Mouse (Mus musculus): ENCODE measurements around the gene Rnase1. TPM values are rescaled to one million over a fixed set of nuclear protein-coding genes. Genes with fewer than 3 reads are reported as not detected.

The Rnase1 gene
- total and polyA plus RNA-seq, 2 experiments = 0.09 to 28.5 TPM

DNA sequence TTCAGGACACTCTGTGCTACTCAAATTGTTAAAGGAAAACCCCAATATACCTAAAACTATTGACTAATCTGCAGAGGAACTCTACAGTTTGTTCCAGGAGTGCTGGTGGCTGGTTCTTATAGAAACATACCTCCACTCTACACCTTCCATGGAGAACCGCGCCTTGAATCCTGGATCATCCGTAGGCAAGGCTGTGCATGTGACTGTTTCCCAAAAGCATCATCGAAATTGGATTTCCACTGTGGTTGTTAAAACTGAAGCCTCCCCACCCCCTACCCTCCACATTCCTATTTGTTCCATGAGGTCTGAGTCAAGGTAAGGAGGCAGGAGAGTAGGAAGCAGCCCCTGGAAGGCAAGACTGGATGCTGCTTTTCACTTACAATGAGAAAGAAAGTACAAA lies 2.1 kb downstream of the Rnase1 start:
- H3K79me2 ChIP-seq (ENCODE audit: control insufficient read depth, insufficient read depth, low read length) = no peaks in the 10 kb centered on the region
- no peak for DNase-seq (ENCODE audit: extremely low read depth, low read depth, low spot score)
- TF ChIP-seq CTCF (IDR thresholded peaks at IDR 0.05; ENCODE audit: low read depth, low read length) (no peak), POLR2A (IDR thresholded peaks at IDR 0.05; ENCODE audit: extremely low read depth, insufficient read depth, low read length) (no peak)
- H3K27me3 ChIP-seq (ENCODE audit: control insufficient read depth, insufficient read depth, low read length) = no peaks in the 10 kb centered on the region
- H3K4me3 ChIP-seq (ENCODE audit: insufficient read depth, low read depth, low read length) = no peak overlapping the region
- no peaks in the 10 kb centered on the region for H3K36me3 ChIP-seq (ENCODE audit: control insufficient read depth, insufficient read depth, low read length)
- 95% methylated on average over 4 of the region's 4 CpGs for WGBS
- H3K9ac ChIP-seq (ENCODE audit: low read depth, low read length) = no peak overlapping the region
- H3K4me1 ChIP-seq (ENCODE audit: control insufficient read depth, insufficient read depth, low read length) = no peaks in the 10 kb centered on the region
- H3K27ac ChIP-seq (replicated peaks; ENCODE audit: insufficient read depth, low read depth, low read length) = no peak overlapping the region

DNA sequence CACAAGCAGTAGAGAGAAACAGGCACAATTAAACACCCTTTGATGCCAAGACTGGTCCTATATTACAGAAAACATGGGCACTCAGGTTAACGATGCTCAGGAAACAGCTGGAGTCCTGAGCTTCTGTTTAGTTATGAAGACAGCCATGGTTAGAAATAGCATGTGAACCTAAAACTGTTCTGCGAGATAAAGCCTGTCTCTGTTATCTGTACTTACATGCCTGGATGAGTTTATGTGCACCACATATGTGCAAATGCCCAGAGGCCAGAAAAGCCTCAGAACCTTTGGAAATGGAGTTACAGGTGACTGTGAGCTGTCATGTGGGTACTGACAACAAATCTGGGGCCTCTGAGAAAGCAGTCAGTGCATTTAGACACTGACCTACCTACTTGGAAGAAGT lies 2.6 kb downstream of the Rnase1 start:
- 75% methylated on average over 2 of the region's 2 CpGs for WGBS
- no peak for TF ChIP-seq POLR2A (IDR thresholded peaks at IDR 0.05; ENCODE audit: extremely low read depth, insufficient read depth, low read length)
- TF ChIP-seq CTCF (IDR thresholded peaks at IDR 0.05; ENCODE audit: low read depth, low read length) = no peak
- Histone ChIP-seq H3K36me3 (ENCODE audit: control insufficient read depth, insufficient read depth, low read length) (no peaks in the 10 kb centered on the region), H3K4me1 (ENCODE audit: control insufficient read depth, insufficient read depth, low read length) (no peaks in the 10 kb centered on the region), H3K27ac (replicated peaks; ENCODE audit: insufficient read depth, low read depth, low read length) (no peak overlapping the region), H3K27me3 (ENCODE audit: control insufficient read depth, insufficient read depth, low read length) (no peaks in the 10 kb centered on the region), H3K4me3 (ENCODE audit: insufficient read depth, low read depth, low read length) (no peak overlapping the region), H3K9ac (ENCODE audit: low read depth, low read length) (no peak overlapping the region), H3K79me2 (ENCODE audit: control insufficient read depth, insufficient read depth, low read length) (no peaks in the 10 kb centered on the region)
- no peak for DNase-seq (ENCODE audit: extremely low read depth, low read depth, low spot score)

DNA sequence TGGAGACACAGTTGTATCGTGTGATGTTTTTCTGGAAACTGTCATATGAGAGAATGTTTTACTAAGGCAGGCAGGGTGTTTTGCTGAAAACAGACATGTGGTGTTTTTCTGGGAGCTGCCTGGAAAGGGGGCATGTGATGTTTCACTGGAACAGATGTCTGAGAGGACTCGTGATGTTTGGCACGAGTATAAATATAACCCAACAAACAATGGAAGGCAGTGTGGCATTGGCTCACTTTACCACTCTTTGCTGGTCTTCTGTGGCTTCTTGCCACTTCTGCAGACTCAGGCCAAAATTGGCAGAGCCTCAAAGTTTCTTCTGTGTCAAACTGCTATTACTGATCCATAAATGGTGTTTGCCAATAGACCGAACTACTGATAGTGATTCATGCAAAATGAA lies 3.3 kb downstream of the Rnase1 start:
- Histone ChIP-seq H3K36me3 (ENCODE audit: control insufficient read depth, insufficient read depth, low read length) (no peaks in the 10 kb centered on the region), H3K79me2 (ENCODE audit: control insufficient read depth, insufficient read depth, low read length) (no peaks in the 10 kb centered on the region), H3K4me3 (ENCODE audit: insufficient read depth, low read depth, low read length) (no peak overlapping the region), H3K4me1 (ENCODE audit: control insufficient read depth, insufficient read depth, low read length) (no peaks in the 10 kb centered on the region), H3K27me3 (ENCODE audit: control insufficient read depth, insufficient read depth, low read length) (no peaks in the 10 kb centered on the region), H3K9ac (ENCODE audit: low read depth, low read length) (no peak overlapping the region), H3K27ac (replicated peaks; ENCODE audit: insufficient read depth, low read depth, low read length) (no peak overlapping the region)
- no peak for DNase-seq (ENCODE audit: extremely low read depth, low read depth, low spot score)
- TF ChIP-seq CTCF (IDR thresholded peaks at IDR 0.05; ENCODE audit: low read depth, low read length) = no peak
- TF ChIP-seq POLR2A (IDR thresholded peaks at IDR 0.05; ENCODE audit: extremely low read depth, insufficient read depth, low read length) = no peak
- 49% methylated on average over 4 of the region's 4 CpGs for WGBS

DNA sequence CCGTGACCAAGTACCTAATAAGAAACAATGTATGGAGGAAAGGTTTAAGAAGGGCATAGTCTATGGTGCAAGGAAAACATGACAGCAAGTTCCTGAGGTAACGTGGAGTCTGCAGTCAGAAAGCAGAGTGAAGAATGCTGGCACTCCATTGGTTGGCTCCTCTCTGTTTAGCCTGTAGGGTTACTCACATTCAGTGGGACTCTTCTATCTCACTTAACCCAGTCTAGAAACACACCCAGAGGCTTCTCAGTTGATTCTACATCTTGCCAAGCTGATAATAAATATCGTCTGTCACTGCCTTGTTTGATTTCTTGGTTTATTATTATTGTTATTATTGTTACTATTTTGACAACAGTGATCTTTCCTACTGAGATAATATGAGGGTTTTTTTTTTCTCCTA lies 4.0 kb downstream of the Rnase1 start:
- WGBS = 91% methylated on average over 3 of the region's 3 CpGs
- TF ChIP-seq POLR2A (IDR thresholded peaks at IDR 0.05; ENCODE audit: extremely low read depth, insufficient read depth, low read length) (no peak), CTCF (IDR thresholded peaks at IDR 0.05; ENCODE audit: low read depth, low read length) (no peak)
- Histone ChIP-seq H3K27me3 (ENCODE audit: control insufficient read depth, insufficient read depth, low read length) (no peaks in the 10 kb centered on the region), H3K27ac (replicated peaks; ENCODE audit: insufficient read depth, low read depth, low read length) (no peak overlapping the region), H3K9ac (ENCODE audit: low read depth, low read length) (no peak overlapping the region), H3K36me3 (ENCODE audit: control insufficient read depth, insufficient read depth, low read length) (no peaks in the 10 kb centered on the region), H3K79me2 (ENCODE audit: control insufficient read depth, insufficient read depth, low read length) (no peaks in the 10 kb centered on the region), H3K4me3 (ENCODE audit: insufficient read depth, low read depth, low read length) (no peak overlapping the region), H3K4me1 (ENCODE audit: control insufficient read depth, insufficient read depth, low read length) (no peaks in the 10 kb centered on the region)
- DNase-seq (ENCODE audit: extremely low read depth, low read depth, low spot score) = no peak

DNA sequence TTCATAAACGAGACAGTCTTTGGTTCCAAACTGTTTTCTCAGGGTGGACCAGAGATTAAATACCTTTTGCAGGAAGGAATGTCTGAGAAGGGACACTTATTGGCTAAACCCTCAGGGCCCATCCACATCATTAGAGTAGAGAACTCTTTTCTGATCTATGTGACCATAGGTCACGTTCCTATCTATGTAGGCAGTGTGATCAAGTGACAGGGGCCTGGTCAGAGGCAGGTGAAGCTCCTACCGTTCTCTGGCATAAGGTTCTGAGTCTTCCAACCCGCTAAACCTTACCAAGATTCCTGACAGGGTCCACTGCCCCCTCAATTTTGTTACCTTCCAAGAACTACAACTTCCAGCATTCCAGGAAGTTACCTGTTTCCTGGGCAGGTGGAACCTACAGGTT lies 4.5 kb downstream of the Rnase1 start:
- DNase-seq (ENCODE audit: extremely low read depth, low read depth, low spot score) = no peak
- no peaks in the 10 kb centered on the region for H3K4me1 ChIP-seq (ENCODE audit: control insufficient read depth, insufficient read depth, low read length)
- H3K9ac ChIP-seq (ENCODE audit: low read depth, low read length) = no peak overlapping the region
- no peaks in the 10 kb centered on the region for H3K79me2 ChIP-seq (ENCODE audit: control insufficient read depth, insufficient read depth, low read length)
- H3K27ac ChIP-seq (replicated peaks; ENCODE audit: insufficient read depth, low read depth, low read length) = no peak overlapping the region
- H3K4me3 ChIP-seq (ENCODE audit: insufficient read depth, low read depth, low read length) = no peak overlapping the region
- TF ChIP-seq POLR2A (IDR thresholded peaks at IDR 0.05; ENCODE audit: extremely low read depth, insufficient read depth, low read length) = no peak
- no peak for TF ChIP-seq CTCF (IDR thresholded peaks at IDR 0.05; ENCODE audit: low read depth, low read length)
- H3K27me3 ChIP-seq (ENCODE audit: control insufficient read depth, insufficient read depth, low read length) = no peaks in the 10 kb centered on the region
- WGBS = 87% methylated on average over 4 of the region's 4 CpGs
- no peaks in the 10 kb centered on the region for H3K36me3 ChIP-seq (ENCODE audit: control insufficient read depth, insufficient read depth, low read length)

DNA sequence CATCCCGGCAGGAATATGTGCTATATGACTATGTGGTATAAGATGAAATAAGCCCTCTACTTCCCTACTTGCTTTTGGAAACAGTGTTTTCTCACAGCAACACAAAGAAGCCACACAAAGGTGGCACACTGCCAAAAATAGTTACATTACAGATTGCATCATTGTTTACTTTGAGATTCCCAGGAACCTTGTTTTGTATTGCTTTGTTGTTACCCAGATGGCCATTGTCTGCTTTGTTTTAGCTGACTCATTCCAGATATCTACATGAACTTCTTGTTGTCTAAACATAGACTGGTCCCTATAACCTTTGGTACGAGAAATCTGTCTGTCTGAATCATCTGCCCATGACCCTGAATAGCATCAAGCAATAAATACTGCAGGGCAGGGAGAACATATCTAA lies 6.2 kb downstream of the Rnase1 start:
- H3K27ac ChIP-seq (replicated peaks; ENCODE audit: insufficient read depth, low read depth, low read length) = no peak overlapping the region
- TF ChIP-seq POLR2A (IDR thresholded peaks at IDR 0.05; ENCODE audit: extremely low read depth, insufficient read depth, low read length) (no peak), CTCF (IDR thresholded peaks at IDR 0.05; ENCODE audit: low read depth, low read length) (no peak)
- H3K4me3 ChIP-seq (ENCODE audit: insufficient read depth, low read depth, low read length) = no peak overlapping the region
- no peaks in the 10 kb centered on the region for H3K79me2 ChIP-seq (ENCODE audit: control insufficient read depth, insufficient read depth, low read length)
- no peaks in the 10 kb centered on the region for H3K4me1 ChIP-seq (ENCODE audit: control insufficient read depth, insufficient read depth, low read length)
- no peaks in the 10 kb centered on the region for H3K36me3 ChIP-seq (ENCODE audit: control insufficient read depth, insufficient read depth, low read length)
- 66% methylated on average over 2 of the region's 2 CpGs for WGBS
- no peaks in the 10 kb centered on the region for H3K27me3 ChIP-seq (ENCODE audit: control insufficient read depth, insufficient read depth, low read length)
- H3K9ac ChIP-seq (ENCODE audit: low read depth, low read length) = no peak overlapping the region
- peak; percentile 10 for DNase-seq (ENCODE audit: extremely low read depth, low read depth, low spot score)

All from liver, adult 2 months (tissue).